Mouse (Mus musculus): ENCODE measurements around the gene Prmt2. TPM values are rescaled to one million over a fixed set of nuclear protein-coding genes. Genes with fewer than 3 reads are reported as not detected.

Prmt2 gene
- polyA plus RNA-seq (2012; rRNA removed) (61.4 and 70.6 TPM in 2 replicates), polyA plus RNA-seq (2014; fragmentation: Nextera tagmentation; extraction: Ambion mirVana) (57.9 and 61.9 TPM in 2 replicates)

GRCm38 (mm10) chr10:76237341-76238225, at the start of gene Prmt2:
Gene Prmt2, minus strand, starts transcription at chr10:76237865.
- H3K9me3 ChIP-seq (ENCODE audit: control insufficient read depth, low read length): no peaks in the 10 kb centered on the region
- peaks cover 3% of the 10 kb centered on the region; the same call in 1 of the 2 replicates for H3K36me3 ChIP-seq (ENCODE audit: control insufficient read depth, insufficient read depth, low read length)
- ATAC-seq (ENCODE audit: low FRiP score, low read depth): peak; percentile 97
- H3K27ac ChIP-seq (replicated peaks; ENCODE audit: low read depth, low read length): peak within 1 kb of the TSS; percentile 84
- no peaks in the 10 kb centered on the region for H3K27me3 ChIP-seq (ENCODE audit: control insufficient read depth, insufficient read depth, low read length)
- H3K4me2 ChIP-seq (replicated peaks; ENCODE audit: low read depth, low read length, severe bottlenecking): peak within 1 kb of the TSS; percentile 69
- peak within 1 kb of the TSS; percentile 65 for H3K9ac ChIP-seq (ENCODE audit: low read depth, low read length, severe bottlenecking)
- peak; percentile 94 for DNase-seq (ENCODE audit: low spot score)
- H3K4me1 ChIP-seq (ENCODE audit: control insufficient read depth, insufficient read depth, low read length): peaks cover 8% of the 10 kb centered on the region
- WGBS: 1% methylated on average over 47 of the region's 47 CpGs
- H3K4me3 ChIP-seq (replicated peaks; ENCODE audit: low read length): peak within 1 kb of the TSS; percentile 66
- TF ChIP-seq POLR2A (IDR thresholded peaks at IDR 0.05; ENCODE audit: borderline replicate concordance, extremely low read depth, insufficient read depth, insufficient read length): peak; percentile 84; the same call in 1 of the 2 replicates

- no peak for DNase-seq (ENCODE audit: low spot score)
- no peak for ATAC-seq (ENCODE audit: low FRiP score, low read depth)
- Histone ChIP-seq H3K4me1 (ENCODE audit: control insufficient read depth, insufficient read depth, low read length) (no peaks in the 10 kb centered on the region), H3K4me2 (replicated peaks; ENCODE audit: low read depth, low read length, severe bottlenecking) (no peak overlapping the region), H3K27me3 (ENCODE audit: control insufficient read depth, insufficient read depth, low read length) (no peaks in the 10 kb centered on the region), H3K4me3 (replicated peaks; ENCODE audit: low read length) (no peak overlapping the region), H3K27ac (replicated peaks; ENCODE audit: low read depth, low read length) (no peak overlapping the region), H3K9me3 (ENCODE audit: control insufficient read depth, low read length) (no peaks in the 10 kb centered on the region), H3K36me3 (ENCODE audit: control insufficient read depth, insufficient read depth, low read length) (peaks cover 87% of the 10 kb centered on the region), H3K9ac (ENCODE audit: low read depth, low read length, severe bottlenecking) (no peak overlapping the region)
- no peak for TF ChIP-seq POLR2A (IDR thresholded peaks at IDR 0.05; ENCODE audit: borderline replicate concordance, extremely low read depth, insufficient read depth, insufficient read length)
- 75% methylated on average over 5 of the region's 5 CpGs for WGBS
These were observed 41.0 kb upstream of the Prmt2 start for GRCm38 (mm10) chr10:76278541-76279097.

- Histone ChIP-seq H3K27me3 (ENCODE audit: control insufficient read depth, insufficient read depth, low read length) (no peaks in the 10 kb centered on the region), H3K4me1 (ENCODE audit: control insufficient read depth, insufficient read depth, low read length) (no peaks in the 10 kb centered on the region), H3K4me3 (replicated peaks; ENCODE audit: low read length) (no peak overlapping the region), H3K27ac (replicated peaks; ENCODE audit: low read depth, low read length) (no peak overlapping the region), H3K36me3 (ENCODE audit: control insufficient read depth, insufficient read depth, low read length) (peaks cover 85% of the 10 kb centered on the region), H3K9me3 (ENCODE audit: control insufficient read depth, low read length) (no peaks in the 10 kb centered on the region), H3K9ac (ENCODE audit: low read depth, low read length, severe bottlenecking) (no peak overlapping the region), H3K4me2 (replicated peaks; ENCODE audit: low read depth, low read length, severe bottlenecking) (no peak overlapping the region)
- 82% methylated on average over 10 of the region's 10 CpGs for WGBS
- DNase-seq (ENCODE audit: low spot score) (no peak), ATAC-seq (ENCODE audit: low FRiP score, low read depth) (no peak)
- no peak for TF ChIP-seq POLR2A (IDR thresholded peaks at IDR 0.05; ENCODE audit: borderline replicate concordance, extremely low read depth, insufficient read depth, insufficient read length)
These were observed 37.6 kb upstream of the Prmt2 start for GRCm38 (mm10) chr10:76275256-76275655.

- no peak for ATAC-seq (ENCODE audit: low FRiP score, low read depth)
- H3K36me3 ChIP-seq (ENCODE audit: control insufficient read depth, insufficient read depth, low read length): peaks cover 86% of the 10 kb centered on the region
These were observed 33.6 kb upstream of the Prmt2 start for GRCm38 (mm10) chr10:76271238-76271637.

GRCm38 (mm10) chr10:76262431-76262830, 24.8 kb upstream of the Prmt2 start:
- no peak for TF ChIP-seq POLR2A (IDR thresholded peaks at IDR 0.05; ENCODE audit: borderline replicate concordance, extremely low read depth, insufficient read depth, insufficient read length)
- H3K4me2 ChIP-seq (replicated peaks; ENCODE audit: low read depth, low read length, severe bottlenecking): no peak overlapping the region
- H3K36me3 ChIP-seq (ENCODE audit: control insufficient read depth, insufficient read depth, low read length): peaks cover 37% of the 10 kb centered on the region
- ATAC-seq (ENCODE audit: low FRiP score, low read depth): no peak
- no peak overlapping the region for H3K4me3 ChIP-seq (replicated peaks; ENCODE audit: low read length)
- no peaks in the 10 kb centered on the region for H3K4me1 ChIP-seq (ENCODE audit: control insufficient read depth, insufficient read depth, low read length)
- no peaks in the 10 kb centered on the region for H3K27me3 ChIP-seq (ENCODE audit: control insufficient read depth, insufficient read depth, low read length)
- no peak overlapping the region for H3K27ac ChIP-seq (replicated peaks; ENCODE audit: low read depth, low read length)
- no peak overlapping the region for H3K9ac ChIP-seq (ENCODE audit: low read depth, low read length, severe bottlenecking)
- DNase-seq (ENCODE audit: low spot score): no peak
- H3K9me3 ChIP-seq (ENCODE audit: control insufficient read depth, low read length): no peaks in the 10 kb centered on the region
- WGBS: 72% methylated on average over 4 of the region's 4 CpGs

More at GRCm38 (mm10) chr10:76271238-76271637, 33.6 kb upstream of the Prmt2 start:
- no peak for TF ChIP-seq POLR2A (IDR thresholded peaks at IDR 0.05; ENCODE audit: borderline replicate concordance, extremely low read depth, insufficient read depth, insufficient read length)
- Histone ChIP-seq H3K4me3 (replicated peaks; ENCODE audit: low read length) (no peak overlapping the region), H3K9ac (ENCODE audit: low read depth, low read length, severe bottlenecking) (no peak overlapping the region), H3K27ac (replicated peaks; ENCODE audit: low read depth, low read length) (no peak overlapping the region), H3K4me2 (replicated peaks; ENCODE audit: low read depth, low read length, severe bottlenecking) (no peak overlapping the region), H3K4me1 (ENCODE audit: control insufficient read depth, insufficient read depth, low read length) (no peaks in the 10 kb centered on the region), H3K27me3 (ENCODE audit: control insufficient read depth, insufficient read depth, low read length) (no peaks in the 10 kb centered on the region), H3K9me3 (ENCODE audit: control insufficient read depth, low read length) (no peaks in the 10 kb centered on the region)
- 51% methylated on average over 8 of the region's 8 CpGs for WGBS
- DNase-seq (ENCODE audit: low spot score): no peak

Data from limb, embryonic 14.5 days (tissue).